Mouse (Mus musculus) liver, embryonic 11.5 days (tissue): ENCODE results near the gene Hyou1. TPM values are rescaled to one million over a fixed set of nuclear protein-coding genes. Genes with fewer than 3 reads are reported as not detected.

Experiments used
- ATAC-seq: fragments of 200-750 bp; cut with Nextera tagmentation; replicated peaks from 2 replicates; pipeline ENCODE4 v1.8.0; 2017; ENCODE audit warnings: moderate number of reproducible peaks, mild to moderate bottlenecking, moderate TSS enrichment, moderate library complexity; ENCODE audit not compliant: low FRiP score
- DNase-seq: peaks from one replicate; pipeline ENCODE4 v3.0.0-alpha.2; 2017; ENCODE audit warnings: low spot score
- H3K27ac ChIP-seq: fragments of 300-500 bp; sonication (generic); 2 replicates; pipeline ENCODE4 v1.5.1; 2014; ENCODE audit warnings: mild to moderate bottlenecking, low read depth, low read length, control low read depth
- H3K27me3 ChIP-seq: fragments of 300-500 bp; sonication (generic); replicated peaks from 2 replicates; pipeline ENCODE4 v1.6.1; 2014; ENCODE audit warnings: low read length, mixed read lengths; ENCODE audit not compliant: control insufficient read depth, insufficient read depth
- H3K36me3 ChIP-seq: fragments of 300-500 bp; sonication (generic); 2 replicates; pipeline ENCODE4 v1.6.1; 2014; ENCODE audit warnings: mild to moderate bottlenecking, low read length, moderate library complexity, mixed read lengths; ENCODE audit not compliant: control insufficient read depth, insufficient read depth
- H3K4me1 ChIP-seq: fragments of 300-500 bp; sonication (generic); replicated peaks from 2 replicates; pipeline ENCODE4 v1.6.1; 2014; ENCODE audit warnings: low read length, mixed read lengths; ENCODE audit not compliant: control insufficient read depth, insufficient read depth
- H3K4me2 ChIP-seq: fragments of 300-500 bp; sonication (generic); 2 replicates; pipeline ENCODE4 v1.6.1; 2014; ENCODE audit warnings: mild to moderate bottlenecking, control low read depth, moderate library complexity
- H3K4me3 ChIP-seq: fragments of 300-500 bp; sonication (generic); 2 replicates; pipeline ENCODE4 v1.5.1; 2014; ENCODE audit warnings: low read depth, low read length, control low read depth
- H3K9ac ChIP-seq: fragments of 300-500 bp; sonication (generic); 2 replicates; pipeline ENCODE4 v1.6.1; 2014; ENCODE audit warnings: low read depth, low read length, control low read depth
- H3K9me3 ChIP-seq: fragments of 300-500 bp; sonication (generic); 2 replicates; pipeline ENCODE4 v1.6.1; 2016; ENCODE audit warnings: low read length, inconsistent platforms, mixed read lengths; ENCODE audit not compliant: control insufficient read depth
- WGBS: fragments of 180-500 bp; shearing (Covaris S2); extraction: QIAGEN DNeasy Blood & Tissue Kit; methylation state at CpG from one replicate; pipeline ENCODE4 v1.1.7; 2014; 5-methylcytosine and 5-hydroxymethylcytosine counted together
- polyA plus RNA-seq: library from polyadenylated mRNA; unstranded; fragments of >200 nt; fragmentation: Nextera tagmentation; extraction: Ambion mirVana; gene quantifications from 2 replicates; pipeline ENCODE4 v1.2.1, GENCODE M21; 2014

Gene Hyou1
- polyA plus RNA-seq, 1 experiment from 2014 or later: 37.1 TPM

DNA sequence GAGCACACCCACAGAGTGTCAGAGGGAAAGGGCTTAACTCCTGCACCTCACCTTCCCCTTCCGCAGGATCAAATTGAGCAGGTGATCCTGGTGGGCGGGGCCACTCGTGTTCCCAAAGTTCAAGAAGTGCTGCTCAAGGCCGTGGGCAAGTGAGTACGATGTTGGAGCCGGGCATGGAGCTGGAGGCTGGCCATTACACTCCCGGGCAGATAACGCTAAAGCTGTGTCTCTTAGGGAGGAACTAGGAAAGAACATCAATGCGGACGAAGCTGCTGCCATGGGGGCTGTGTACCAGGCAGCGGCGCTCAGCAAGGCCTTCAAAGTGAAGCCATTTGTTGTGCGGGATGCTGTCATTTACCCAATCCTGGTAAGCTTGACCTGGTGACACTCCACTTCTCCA is 5.3 kb downstream of the Hyou1 start:
- DNase-seq (no peak), ATAC-seq (no peak)
- Histone ChIP-seq H3K9me3 (no peaks in the 10 kb centered on the region), H3K36me3 (peaks cover 79% of the 10 kb centered on the region), H3K4me3 (no peak overlapping the region), H3K27ac (no peak overlapping the region), H3K4me1 (peaks cover 8% of the 10 kb centered on the region), H3K9ac (no peak overlapping the region), H3K4me2 (no peak overlapping the region), H3K27me3 (no peaks in the 10 kb centered on the region)
- WGBS: 93% methylated on average over 13 of the region's 13 CpGs

DNA sequence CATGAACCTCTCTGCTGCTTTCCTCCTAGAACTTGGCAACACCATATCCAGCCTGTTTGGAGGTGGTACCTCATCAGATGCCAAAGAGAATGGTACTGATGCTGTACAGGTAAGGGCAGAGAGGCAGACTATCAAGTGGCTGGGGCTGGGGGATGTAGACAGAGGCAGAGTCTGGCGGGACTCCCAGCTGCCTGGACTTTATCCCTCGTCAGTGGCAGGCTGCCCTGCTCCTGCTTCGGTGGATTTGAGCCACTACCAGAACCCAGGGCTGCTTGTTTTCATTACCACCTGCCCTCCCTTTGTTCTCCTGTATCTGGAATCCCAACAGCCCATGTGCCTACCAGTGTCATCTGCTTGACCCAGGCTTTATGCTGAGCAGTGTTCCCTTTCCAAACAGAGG is 7.9 kb downstream of the Hyou1 start:
- H3K4me3 ChIP-seq: no peak overlapping the region
- H3K9me3 ChIP-seq: no peaks in the 10 kb centered on the region
- no peak overlapping the region for H3K27ac ChIP-seq
- H3K36me3 ChIP-seq: peaks cover 74% of the 10 kb centered on the region
- DNase-seq (no peak), ATAC-seq (no peak)
- 79% methylated on average over 3 of the region's 3 CpGs for WGBS
- no peak overlapping the region for H3K9ac ChIP-seq
- no peaks in the 10 kb centered on the region for H3K4me1 ChIP-seq
- H3K4me2 ChIP-seq: no peak overlapping the region
- H3K27me3 ChIP-seq: no peaks in the 10 kb centered on the region

DNA sequence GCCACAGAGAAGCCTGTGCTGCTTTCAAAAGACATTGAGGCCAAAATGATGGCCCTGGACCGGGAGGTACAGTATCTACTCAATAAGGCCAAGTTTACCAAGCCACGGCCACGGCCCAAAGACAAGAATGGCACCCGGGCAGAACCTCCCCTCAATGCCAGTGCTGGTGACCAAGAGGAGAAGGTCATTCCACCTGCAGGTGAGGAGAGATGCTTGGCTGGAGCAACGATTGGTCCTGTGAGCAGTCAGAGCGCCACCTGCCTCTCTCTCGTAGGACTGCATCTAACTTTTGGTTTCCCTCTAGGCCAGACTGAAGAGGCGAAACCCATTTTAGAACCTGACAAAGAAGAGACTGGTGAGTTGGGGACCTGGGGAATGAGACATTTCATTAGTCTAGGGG is 10.0 kb downstream of the Hyou1 start:
- H3K9me3 ChIP-seq: no peaks in the 10 kb centered on the region
- 73% methylated on average over 8 of the region's 8 CpGs for WGBS
- DNase-seq: no peak
- no peak for ATAC-seq
- H3K9ac ChIP-seq: no peak overlapping the region
- peaks cover 54% of the 10 kb centered on the region for H3K36me3 ChIP-seq
- H3K27me3 ChIP-seq: no peaks in the 10 kb centered on the region
- no peak overlapping the region for H3K4me3 ChIP-seq
- H3K4me1 ChIP-seq: no peaks in the 10 kb centered on the region
- H3K27ac ChIP-seq: no peak overlapping the region
- no peak overlapping the region for H3K4me2 ChIP-seq

DNA sequence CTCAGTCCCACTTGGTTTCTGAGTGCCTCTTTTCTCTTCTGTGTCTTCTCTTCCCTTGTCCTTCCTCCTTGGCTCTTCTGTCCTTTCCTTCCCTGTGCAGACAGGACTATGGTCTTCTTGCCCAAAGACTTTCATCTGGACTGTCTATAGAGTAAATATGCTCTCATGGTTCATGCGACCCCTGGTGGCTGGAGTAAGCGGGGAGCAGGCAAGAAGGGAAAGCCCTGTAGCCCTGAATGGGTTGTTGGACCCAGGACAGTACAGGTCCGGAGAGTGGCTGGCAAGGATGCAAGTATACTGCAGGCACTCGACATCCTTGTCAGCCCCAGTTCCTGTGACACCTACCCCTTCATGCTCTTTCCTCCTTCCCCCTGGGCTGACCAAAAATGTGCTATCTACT is 12.2 kb downstream of the Hyou1 start:
- no peak overlapping the region for H3K4me2 ChIP-seq
- ATAC-seq (0 out of 2 replicates have a peak, but pooled peaks have one; percentile 29), DNase-seq (no peak)
- H3K27ac ChIP-seq: no peak overlapping the region
- no peaks in the 10 kb centered on the region for H3K27me3 ChIP-seq
- 38% methylated on average over 4 of the region's 4 CpGs for WGBS
- H3K4me3 ChIP-seq: no peak overlapping the region
- H3K4me1 ChIP-seq: no peaks in the 10 kb centered on the region
- H3K9ac ChIP-seq: no peak overlapping the region
- H3K36me3 ChIP-seq: peaks cover 37% of the 10 kb centered on the region
- H3K9me3 ChIP-seq: no peaks in the 10 kb centered on the region

DNA sequence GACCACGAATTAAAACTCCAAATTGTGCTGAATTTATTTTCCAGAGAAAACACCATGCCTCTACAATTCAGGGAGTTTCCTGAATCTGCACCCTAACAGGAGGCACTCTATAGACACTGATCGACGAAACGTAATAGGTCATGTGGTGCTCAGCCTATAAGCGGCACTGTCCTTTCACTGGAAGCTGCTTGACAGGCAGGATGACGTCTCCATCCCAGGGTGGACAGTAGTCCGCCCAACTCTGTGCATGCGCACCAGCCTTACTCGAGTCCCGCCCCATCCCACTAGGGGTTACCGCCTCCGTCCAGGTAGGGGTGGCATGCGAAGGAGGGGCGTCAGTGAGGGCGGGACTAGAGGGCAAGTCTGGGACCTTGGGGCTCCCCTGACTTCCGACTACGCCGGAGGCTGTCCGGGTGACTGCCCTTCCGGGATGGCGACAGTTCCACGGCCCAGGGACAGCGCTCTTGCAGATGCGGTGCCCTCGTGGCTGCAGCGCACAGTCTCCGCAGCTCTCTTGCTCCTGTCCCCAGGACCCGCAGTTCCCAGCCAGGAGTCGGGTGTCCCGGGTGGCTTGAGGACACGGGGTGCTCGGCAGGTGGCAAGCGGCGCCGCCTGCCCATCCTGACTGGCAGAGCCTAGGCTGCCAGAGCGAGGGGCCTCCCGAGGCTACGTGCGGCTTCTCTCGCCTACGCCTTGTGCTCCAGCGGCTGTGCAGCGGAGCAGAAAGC is 17.6 kb downstream of the Hyou1 start, which contains the start of gene Slc37a4:
Slc37a4 (plus strand) TSS at position 169 of the 728 bp plus-strand sequence.
- ATAC-seq: peak; percentile 99
- H3K9me3 ChIP-seq: no peaks in the 10 kb centered on the region
- H3K4me2 ChIP-seq: peak within 1 kb of the TSS; percentile 93
- H3K4me3 ChIP-seq: peak within 1 kb of the TSS; percentile 94
- no peaks in the 10 kb centered on the region for H3K27me3 ChIP-seq
- WGBS: 1% methylated on average over 43 of the region's 43 CpGs
- H3K4me1 ChIP-seq: peaks cover 14% of the 10 kb centered on the region
- peak within 1 kb of the TSS; percentile 96 for H3K9ac ChIP-seq
- H3K27ac ChIP-seq: peak within 1 kb of the TSS; percentile 93
- H3K36me3 ChIP-seq: peaks cover 18% of the 10 kb centered on the region
- peak; percentile 96 for DNase-seq

DNA sequence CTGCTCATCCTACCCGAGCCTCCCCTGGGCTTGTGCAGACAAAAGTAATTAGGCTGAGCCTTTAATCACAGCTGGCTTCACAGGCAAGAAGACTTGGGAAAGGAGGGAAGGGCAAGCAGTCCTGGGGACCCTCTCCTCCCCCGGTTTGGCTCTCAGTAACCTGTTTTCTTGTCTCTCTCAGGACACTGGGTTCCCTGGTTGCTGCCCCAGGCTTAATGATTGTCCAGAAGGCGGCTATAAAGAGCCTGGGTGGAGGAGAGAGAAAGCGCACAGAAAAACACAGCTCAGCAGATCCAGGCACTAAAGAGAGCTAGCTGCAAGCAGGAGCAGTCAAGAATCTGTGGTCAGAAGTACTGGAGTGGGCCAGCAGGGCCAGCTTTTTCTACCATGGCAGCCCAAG is 18.8 kb downstream of the Hyou1 start:
- Histone ChIP-seq H3K4me1 (peaks cover 14% of the 10 kb centered on the region), H3K4me3 (peak overlapping the region; percentile 94), H3K9ac (peak overlapping the region; percentile 96), H3K9me3 (no peaks in the 10 kb centered on the region), H3K4me2 (peak overlapping the region; percentile 93), H3K27me3 (no peaks in the 10 kb centered on the region), H3K36me3 (peaks cover 27% of the 10 kb centered on the region), H3K27ac (peak overlapping the region; percentile 47)
- ATAC-seq (no peak), DNase-seq (no peak)
- WGBS: 44% methylated on average over 4 of the region's 4 CpGs

DNA sequence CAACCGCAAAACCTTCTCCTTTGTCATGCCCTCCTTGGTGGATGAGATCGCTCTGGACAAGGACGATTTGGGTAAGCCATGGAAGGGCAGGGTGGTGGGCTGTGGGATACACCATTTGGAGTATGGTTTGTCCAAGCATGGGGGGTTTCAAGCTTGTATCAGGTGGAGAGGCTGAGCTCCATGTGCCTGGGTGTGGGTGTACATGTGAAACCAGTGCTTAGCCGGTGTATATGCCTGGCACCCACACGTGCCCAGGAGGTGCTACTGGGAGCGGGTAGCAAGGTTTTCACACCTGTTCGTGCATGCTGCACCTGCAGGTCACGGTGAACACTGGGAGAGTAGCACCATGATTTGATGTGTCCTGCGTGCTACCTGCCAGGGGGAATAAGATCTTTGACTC is 19.3 kb downstream of the Hyou1 start:
- Histone ChIP-seq H3K9ac (peak overlapping the region; percentile 96), H3K36me3 (peaks cover 29% of the 10 kb centered on the region), H3K9me3 (no peaks in the 10 kb centered on the region)

GRCm38 (mm10) chr9:44399114-44399794 is 20.0 kb downstream of the Hyou1 start:
- Histone ChIP-seq H3K9me3 (no peaks in the 10 kb centered on the region), H3K36me3 (peaks cover 35% of the 10 kb centered on the region), H3K27me3 (no peaks in the 10 kb centered on the region), H3K27ac (no peak overlapping the region), H3K4me3 (peak overlapping the region; percentile 94), H3K4me2 (peak overlapping the region; percentile 93), H3K4me1 (peaks cover 14% of the 10 kb centered on the region), H3K9ac (peak overlapping the region; percentile 13)
- DNase-seq (no peak), ATAC-seq (no peak)
- WGBS: 83% methylated on average over 13 of the region's 13 CpGs

More for the DNA sequence above, 19.3 kb downstream of the Hyou1 start:
- Histone ChIP-seq H3K27me3 (no peaks in the 10 kb centered on the region), H3K4me2 (peak overlapping the region; percentile 93), H3K4me1 (peaks cover 14% of the 10 kb centered on the region), H3K4me3 (peak overlapping the region; percentile 94), H3K27ac (peak overlapping the region; percentile 47; the same call in 1 of the 2 replicates)
- DNase-seq (no peak), ATAC-seq (no peak)
- WGBS: 83% methylated on average over 9 of the region's 9 CpGs

- H3K27me3 ChIP-seq: no peaks in the 10 kb centered on the region
- no peaks in the 10 kb centered on the region for H3K9me3 ChIP-seq
- DNase-seq: no peak
- no peak for ATAC-seq
- no peak overlapping the region for H3K4me3 ChIP-seq
- 89% methylated on average over 6 of the region's 6 CpGs for WGBS
- H3K9ac ChIP-seq: no peak overlapping the region; the same call in 1 of the 2 replicates
- H3K4me2 ChIP-seq: no peak overlapping the region
- H3K4me1 ChIP-seq: peaks cover 14% of the 10 kb centered on the region
- no peak overlapping the region for H3K27ac ChIP-seq
- peaks cover 40% of the 10 kb centered on the region for H3K36me3 ChIP-seq
Observed at GRCm38 (mm10) chr9:44399795-44400114, 20.5 kb downstream of the Hyou1 start.
